Mouse (Mus musculus): ENCODE data around the gene Mrpl43. TPM values are rescaled to one million over a fixed set of nuclear protein-coding genes. Genes with fewer than 3 reads are reported as not detected.

The Mrpl43 gene
- polyA plus RNA-seq, 1 experiment from 2014 or later: 67.1 TPM

- ATAC-seq: no peak
- Histone ChIP-seq H3K9ac (ENCODE audit: low read length) (no peak overlapping the region), H3K27me3 (replicated peaks; ENCODE audit: control insufficient read depth, insufficient read depth, low read length) (no peaks in the 10 kb centered on the region), H3K9me3 (replicated peaks; ENCODE audit: control insufficient read depth, low read length) (no peaks in the 10 kb centered on the region), H3K4me1 (ENCODE audit: control insufficient read depth, insufficient read depth, low read length) (no peaks in the 10 kb centered on the region), H3K27ac (ENCODE audit: low read depth, low read length) (no peak overlapping the region), H3K36me3 (ENCODE audit: control insufficient read depth, insufficient read depth, low read length) (peaks cover 50% of the 10 kb centered on the region), H3K4me3 (ENCODE audit: low read depth, low read length) (no peak overlapping the region), H3K4me2 (ENCODE audit: low read length) (no peak overlapping the region)
- WGBS: 88% methylated on average over 7 of the region's 7 CpGs
- no peak for DNase-seq (ENCODE audit: low spot score)
These were observed 23.6 kb downstream of the Mrpl43 start for GRCm38 (mm10) chr19:44982477-44983115.

DNA sequence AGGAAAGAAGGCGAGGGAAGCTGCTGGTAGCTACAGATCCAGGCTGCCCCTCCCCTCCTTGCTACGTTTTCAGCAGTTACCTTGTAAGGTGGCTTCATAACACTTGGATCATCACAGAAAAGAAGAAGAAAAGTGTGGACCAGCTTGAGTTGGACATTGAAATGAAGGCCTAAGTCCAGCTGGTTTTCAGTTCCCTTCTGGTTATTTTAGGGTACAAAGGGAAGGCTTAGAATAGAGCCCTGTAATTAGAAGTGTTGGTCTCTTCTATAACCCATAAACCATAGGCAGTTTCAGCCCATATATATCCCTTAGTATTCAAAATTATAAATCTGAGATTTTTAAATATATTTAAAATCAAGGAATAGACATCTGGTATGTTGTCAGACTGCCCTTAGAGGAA lies 25.5 kb downstream of the Mrpl43 start:
- Histone ChIP-seq H3K9ac (ENCODE audit: low read length) (no peak overlapping the region), H3K9me3 (replicated peaks; ENCODE audit: control insufficient read depth, low read length) (no peaks in the 10 kb centered on the region), H3K27me3 (replicated peaks; ENCODE audit: control insufficient read depth, insufficient read depth, low read length) (no peaks in the 10 kb centered on the region), H3K4me3 (ENCODE audit: low read depth, low read length) (no peak overlapping the region), H3K4me1 (ENCODE audit: control insufficient read depth, insufficient read depth, low read length) (no peaks in the 10 kb centered on the region), H3K4me2 (ENCODE audit: low read length) (no peak overlapping the region), H3K27ac (ENCODE audit: low read depth, low read length) (no peak overlapping the region), H3K36me3 (ENCODE audit: control insufficient read depth, insufficient read depth, low read length) (peaks cover 68% of the 10 kb centered on the region)
- no peak for ATAC-seq
- DNase-seq (ENCODE audit: low spot score): no peak
- 83% methylated on average over 2 of the region's 2 CpGs for WGBS

- Histone ChIP-seq H3K4me3 (ENCODE audit: low read depth, low read length) (no peak overlapping the region), H3K27me3 (replicated peaks; ENCODE audit: control insufficient read depth, insufficient read depth, low read length) (no peaks in the 10 kb centered on the region), H3K4me2 (ENCODE audit: low read length) (no peak overlapping the region), H3K9me3 (replicated peaks; ENCODE audit: control insufficient read depth, low read length) (no peaks in the 10 kb centered on the region), H3K36me3 (ENCODE audit: control insufficient read depth, insufficient read depth, low read length) (peaks cover 94% of the 10 kb centered on the region), H3K9ac (ENCODE audit: low read length) (no peak overlapping the region), H3K4me1 (ENCODE audit: control insufficient read depth, insufficient read depth, low read length) (no peaks in the 10 kb centered on the region), H3K27ac (ENCODE audit: low read depth, low read length) (no peak overlapping the region)
- DNase-seq (ENCODE audit: low spot score) (no peak), ATAC-seq (no peak)
- 91% methylated on average over 6 of the region's 6 CpGs for WGBS
These were observed 29.1 kb downstream of the Mrpl43 start for GRCm38 (mm10) chr19:44977148-44977547.

DNA sequence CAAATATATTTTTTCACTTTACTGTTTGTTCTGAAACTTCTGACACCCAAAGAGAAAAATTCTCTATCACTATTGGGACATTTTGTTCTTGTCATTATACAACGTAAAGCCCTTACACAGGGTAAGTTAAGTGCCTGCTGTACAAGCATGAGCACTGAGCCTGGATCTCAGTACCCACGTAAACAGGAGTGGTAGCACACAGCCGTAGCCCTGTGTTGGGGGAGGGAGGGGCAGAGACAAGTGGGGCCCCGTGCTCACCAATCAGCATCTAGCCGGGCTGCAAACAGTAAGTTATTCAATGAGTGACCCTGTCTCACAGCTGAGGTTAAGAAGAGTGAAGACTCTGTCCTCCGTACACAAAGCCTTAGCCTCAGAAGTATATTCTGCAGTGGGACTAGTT lies 29.6 kb downstream of the Mrpl43 start:
- WGBS: 85% methylated on average over 6 of the region's 6 CpGs
- H3K4me1 ChIP-seq (ENCODE audit: control insufficient read depth, insufficient read depth, low read length): no peaks in the 10 kb centered on the region
- H3K27ac ChIP-seq (ENCODE audit: low read depth, low read length): no peak overlapping the region
- H3K9ac ChIP-seq (ENCODE audit: low read length): no peak overlapping the region
- H3K36me3 ChIP-seq (ENCODE audit: control insufficient read depth, insufficient read depth, low read length): peaks cover 94% of the 10 kb centered on the region
- no peak overlapping the region for H3K4me2 ChIP-seq (ENCODE audit: low read length)
- H3K4me3 ChIP-seq (ENCODE audit: low read depth, low read length): no peak overlapping the region
- no peaks in the 10 kb centered on the region for H3K9me3 ChIP-seq (replicated peaks; ENCODE audit: control insufficient read depth, low read length)
- DNase-seq (ENCODE audit: low spot score) (no peak), ATAC-seq (no peak)
- H3K27me3 ChIP-seq (replicated peaks; ENCODE audit: control insufficient read depth, insufficient read depth, low read length): no peaks in the 10 kb centered on the region

GRCm38 (mm10) chr19:44968329-44968728 lies 37.9 kb downstream of the Mrpl43 start:
- H3K27me3 ChIP-seq (replicated peaks; ENCODE audit: control insufficient read depth, insufficient read depth, low read length): no peaks in the 10 kb centered on the region
- DNase-seq (ENCODE audit: low spot score): no peak
- H3K36me3 ChIP-seq (ENCODE audit: control insufficient read depth, insufficient read depth, low read length): peaks cover 88% of the 10 kb centered on the region
- no peak for ATAC-seq
- H3K9ac ChIP-seq (ENCODE audit: low read length): no peak overlapping the region
- H3K4me1 ChIP-seq (ENCODE audit: control insufficient read depth, insufficient read depth, low read length): no peaks in the 10 kb centered on the region
- 92% methylated on average over 3 of the region's 3 CpGs for WGBS
- no peak overlapping the region for H3K4me3 ChIP-seq (ENCODE audit: low read depth, low read length)
- H3K4me2 ChIP-seq (ENCODE audit: low read length): no peak overlapping the region
- no peaks in the 10 kb centered on the region for H3K9me3 ChIP-seq (replicated peaks; ENCODE audit: control insufficient read depth, low read length)
- no peak overlapping the region for H3K27ac ChIP-seq (ENCODE audit: low read depth, low read length)

DNA sequence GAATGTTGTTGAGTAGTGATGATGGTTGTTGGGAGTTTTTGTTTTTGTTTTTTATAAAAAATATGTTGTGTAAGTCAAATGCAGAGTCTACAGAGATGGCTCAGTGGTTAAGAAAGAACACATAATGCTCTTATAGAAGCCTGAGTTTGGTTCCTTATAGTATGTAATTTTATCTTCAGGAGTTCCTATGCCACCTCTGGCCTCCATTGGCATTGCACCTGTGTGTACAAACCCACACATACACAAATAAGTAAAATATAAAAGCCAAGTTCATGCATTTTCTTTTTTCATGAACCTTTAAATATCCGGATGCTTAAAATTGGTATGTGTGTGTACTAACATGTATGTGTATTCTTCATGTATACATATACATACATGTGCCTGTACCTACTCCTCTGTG lies 40.3 kb downstream of the Mrpl43 start:
- H3K27me3 ChIP-seq (replicated peaks; ENCODE audit: control insufficient read depth, insufficient read depth, low read length): no peaks in the 10 kb centered on the region
- WGBS: 97% methylated on average over 1 of the region's 1 CpGs
- DNase-seq (ENCODE audit: low spot score): no peak
- H3K27ac ChIP-seq (ENCODE audit: low read depth, low read length): no peak overlapping the region
- no peak overlapping the region for H3K9ac ChIP-seq (ENCODE audit: low read length)
- no peaks in the 10 kb centered on the region for H3K9me3 ChIP-seq (replicated peaks; ENCODE audit: control insufficient read depth, low read length)
- peaks cover 83% of the 10 kb centered on the region for H3K36me3 ChIP-seq (ENCODE audit: control insufficient read depth, insufficient read depth, low read length)
- no peaks in the 10 kb centered on the region for H3K4me1 ChIP-seq (ENCODE audit: control insufficient read depth, insufficient read depth, low read length)
- no peak for ATAC-seq
- H3K4me2 ChIP-seq (ENCODE audit: low read length): no peak overlapping the region
- H3K4me3 ChIP-seq (ENCODE audit: low read depth, low read length): no peak overlapping the region

GRCm38 (mm10) chr19:44959633-44960032 lies 46.6 kb downstream of the Mrpl43 start:
- H3K9me3 ChIP-seq (replicated peaks; ENCODE audit: control insufficient read depth, low read length): no peaks in the 10 kb centered on the region
- no peak overlapping the region for H3K9ac ChIP-seq (ENCODE audit: low read length)
- H3K36me3 ChIP-seq (ENCODE audit: control insufficient read depth, insufficient read depth, low read length): peaks cover 79% of the 10 kb centered on the region
- H3K27ac ChIP-seq (ENCODE audit: low read depth, low read length): no peak overlapping the region
- H3K4me1 ChIP-seq (ENCODE audit: control insufficient read depth, insufficient read depth, low read length): no peaks in the 10 kb centered on the region
- 96% methylated on average over 2 of the region's 2 CpGs for WGBS
- no peak overlapping the region for H3K4me3 ChIP-seq (ENCODE audit: low read depth, low read length)
- H3K27me3 ChIP-seq (replicated peaks; ENCODE audit: control insufficient read depth, insufficient read depth, low read length): no peaks in the 10 kb centered on the region
- H3K4me2 ChIP-seq (ENCODE audit: low read length): no peak overlapping the region
- no peak for ATAC-seq
- no peak for DNase-seq (ENCODE audit: low spot score)

Other genes starting within 250 kb of the Mrpl43 start
- 22.9 and 28.1 TPM in 2 replicates for gene Slf2, start 75.3 kb downstream of the Mrpl43 start, polyA plus RNA-seq (2014; fragmentation: Nextera tagmentation; extraction: Ambion mirVana)
- 11.0 and 11.3 TPM in 2 replicates for gene Sema4g, start 17.3 kb downstream of the Mrpl43 start, polyA plus RNA-seq (2014; fragmentation: Nextera tagmentation; extraction: Ambion mirVana)
- gene Twnk, start 779 bp downstream of the Mrpl43 start, polyA plus RNA-seq (2014; fragmentation: Nextera tagmentation; extraction: Ambion mirVana): 10.6 and 11.6 TPM in 2 replicates
- gene Lzts2, start 8.0 kb upstream of the Mrpl43 start, polyA plus RNA-seq (2014; fragmentation: Nextera tagmentation; extraction: Ambion mirVana): 15.3 and 17.2 TPM in 2 replicates
- gene Pdzd7, start 39.3 kb upstream of the Mrpl43 start, polyA plus RNA-seq (2014; fragmentation: Nextera tagmentation; extraction: Ambion mirVana): 1.1 and 1.8 TPM in 2 replicates
- gene Sfxn3, start 41.1 kb upstream of the Mrpl43 start, polyA plus RNA-seq (2014; fragmentation: Nextera tagmentation; extraction: Ambion mirVana): 54.2 and 56.5 TPM in 2 replicates
- 1.1 TPM in 2 replicates for gene Kazald1, start 68.8 kb upstream of the Mrpl43 start, polyA plus RNA-seq (2014; fragmentation: Nextera tagmentation; extraction: Ambion mirVana)
- gene Tlx1, start 144.2 kb upstream of the Mrpl43 start, polyA plus RNA-seq (2014; fragmentation: Nextera tagmentation; extraction: Ambion mirVana): not detected in 2 replicates
- 0.09 TPM in 1 of 2 replicates, not detected in the other for gene Lbx1, start 229.4 kb upstream of the Mrpl43 start, polyA plus RNA-seq (2014; fragmentation: Nextera tagmentation; extraction: Ambion mirVana)

Data from forebrain, embryonic 14.5 days (tissue).